Mouse (Mus musculus) E14TG2a.4 (cell line): ENCODE data around the gene Wfdc10.
"Not testable (repeated sequence)": the region's sequence is repeated elsewhere in the genome, so short reads cannot be mapped to it uniquely, and the experiment has no call there.

Source experiments
- H3K27me3 ChIP-seq: 2 replicates; pipeline ENCODE4 v1.6.1; 2014; ENCODE audit warnings: low read length, control low read depth; ENCODE audit not compliant: insufficient read depth
- H3K36me3 ChIP-seq: 2 replicates; pipeline ENCODE4 v1.6.1; 2014; ENCODE audit warnings: low read length, control low read depth; ENCODE audit not compliant: insufficient read depth
- H3K4me1 ChIP-seq: replicated peaks from 2 replicates; pipeline ENCODE4 v1.6.1; 2014; ENCODE audit warnings: low read depth, low read length, control low read depth
- H3K4me3 ChIP-seq: replicated peaks from 2 replicates; pipeline ENCODE4 v1.5.1; 2014; ENCODE audit warnings: mild to moderate bottlenecking, low read length
- H3K9me3 ChIP-seq: 2 replicates; pipeline ENCODE4 v1.6.1; 2014; ENCODE audit warnings: low read length, control low read depth
- CTCF ChIP-seq: conservative IDR thresholded peaks from 2 replicates; pipeline ENCODE4 v1.5.1; 2014; ENCODE audit warnings: low read length
- NANOG ChIP-seq: IDR thresholded peaks from 2 replicates; pipeline ENCODE4 v1.6.1; 2014; ENCODE audit warnings: borderline replicate concordance, low read length, mixed read lengths
- POU5F1 ChIP-seq: IDR thresholded peaks from 2 replicates; pipeline ENCODE4 v1.6.1; 2014; ENCODE audit warnings: low read length, borderline replicate concordance

Gene Wfdc10

DNA sequence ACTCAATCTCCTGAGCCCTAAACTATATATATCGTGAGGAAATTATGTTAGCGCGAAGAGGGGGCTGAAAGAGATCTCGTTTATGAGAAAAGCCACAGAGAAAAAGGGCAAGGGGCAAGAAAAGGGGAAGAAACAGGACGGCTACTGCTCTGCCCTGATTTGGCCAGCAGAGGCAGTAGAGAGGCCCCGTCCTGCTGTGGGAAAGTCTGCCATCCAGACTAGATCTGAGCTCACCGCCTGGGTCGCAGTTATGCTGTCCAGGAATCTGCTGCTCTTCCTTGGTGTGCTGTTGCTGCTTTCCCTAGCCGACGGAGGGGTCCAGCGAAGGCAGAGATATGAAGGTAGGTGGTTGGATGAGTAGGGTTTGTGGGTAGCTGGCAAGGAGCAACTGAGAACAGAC lies at the start of gene Wfdc10:
Wfdc10 (plus strand) TSS at position 189 of the 400 bp plus-strand sequence.
- Histone ChIP-seq H3K4me1 (peaks cover 14% of the 10 kb centered on the region), H3K9me3 (no peaks in the 10 kb centered on the region), H3K36me3 (no peaks in the 10 kb centered on the region), H3K27me3 (peaks cover 21% of the 10 kb centered on the region), H3K4me3 (peak within 1 kb of the TSS; percentile 29)
- TF ChIP-seq NANOG: no peak
- peak; percentile 99 for TF ChIP-seq CTCF

DNA sequence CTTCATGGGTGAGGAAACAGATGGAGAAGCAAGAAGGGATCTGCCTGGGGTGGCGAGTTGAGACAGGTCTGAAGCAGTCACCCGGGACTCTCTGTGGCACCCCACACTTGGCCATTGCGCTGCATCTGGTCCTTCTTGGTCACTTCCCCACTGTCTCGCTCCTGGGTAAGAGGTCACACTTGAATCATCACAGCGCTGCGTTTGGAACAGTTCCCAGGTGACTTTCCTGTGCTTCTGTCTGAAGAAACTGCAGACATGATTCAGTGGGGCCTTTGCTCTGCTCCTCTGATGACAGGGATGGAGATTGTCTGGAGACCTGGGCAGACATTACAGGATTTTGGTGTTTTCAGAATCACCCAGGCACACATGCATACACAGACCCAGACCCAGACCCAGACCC lies 47.1 kb upstream of the Wfdc10 start:
- TF ChIP-seq POU5F1: no peak
- no peak for TF ChIP-seq NANOG
- no peak for TF ChIP-seq CTCF
- Histone ChIP-seq H3K9me3 (no peaks in the 10 kb centered on the region), H3K4me1 (peaks cover 7% of the 10 kb centered on the region), H3K27me3 (peaks cover 18% of the 10 kb centered on the region), H3K4me3 (peak overlapping the region; percentile 29; the same call in 1 of the 2 replicates), H3K36me3 (no peaks in the 10 kb centered on the region)

DNA sequence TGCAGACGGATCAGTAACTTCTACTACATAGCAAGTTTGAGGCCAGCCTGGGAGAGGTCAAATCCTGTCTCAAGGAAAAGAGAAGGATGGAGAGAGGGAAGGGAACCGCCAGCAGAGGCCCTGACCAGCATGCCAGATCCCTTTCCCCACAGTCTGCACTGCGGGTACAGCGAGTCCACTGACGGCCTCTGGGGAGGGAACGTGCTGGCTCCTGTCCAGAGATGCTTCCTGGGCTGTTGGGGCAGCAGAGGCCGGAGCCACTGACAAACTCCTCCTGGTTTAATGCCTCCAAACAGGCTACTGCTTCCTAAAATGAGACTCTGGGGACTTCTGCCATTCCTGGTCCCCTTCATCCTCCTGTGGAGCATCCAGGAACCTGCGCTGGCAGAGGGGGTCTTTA lies 42.4 kb upstream of the Wfdc10 start, which contains the start of the genes Wfdc6b and Wfdc8:
Wfdc6b (plus strand) TSS at position 52 of the 400 bp plus-strand sequence.
Wfdc8 (minus strand) TSS at position 156 of the 400 bp plus-strand sequence.
- H3K4me3 ChIP-seq, H3K27me3 ChIP-seq, H3K9me3 ChIP-seq, H3K4me1 ChIP-seq, H3K36me3 ChIP-seq: not testable (repeated sequence)

- peaks cover under 1% of the 10 kb centered on the region; the same call in 1 of the 2 replicates for H3K9me3 ChIP-seq
- no peak overlapping the region for H3K4me3 ChIP-seq
- TF ChIP-seq CTCF (no peak), POU5F1 (no peak), NANOG (no peak)
- no peaks in the 10 kb centered on the region for H3K4me1 ChIP-seq
- H3K27me3 ChIP-seq: no peaks in the 10 kb centered on the region; the same call in 1 of the 2 replicates
- H3K36me3 ChIP-seq: no peaks in the 10 kb centered on the region
Measured at GRCm38 (mm10) chr2:164615386-164615785, 40.5 kb upstream of the Wfdc10 start.

DNA sequence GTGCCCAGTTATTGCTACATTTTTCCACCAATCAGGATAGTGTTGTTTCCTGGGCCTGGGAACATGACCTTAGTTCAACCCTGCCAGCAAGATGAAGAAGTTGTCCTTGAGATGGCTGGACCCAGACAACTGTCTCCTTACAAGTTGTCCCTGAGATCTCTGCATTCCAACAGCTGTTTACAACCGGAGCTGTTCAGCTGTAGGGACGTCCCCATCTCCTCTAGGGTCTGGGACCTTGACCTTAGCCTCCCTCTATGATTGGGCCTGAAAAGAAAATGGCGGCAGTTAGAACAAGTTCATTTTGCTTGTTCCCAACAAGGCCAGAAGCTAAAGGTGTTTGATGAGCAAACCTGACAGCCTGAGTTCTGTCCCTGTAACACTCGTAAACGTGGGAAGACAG lies 36.8 kb upstream of the Wfdc10 start:
- H3K4me3 ChIP-seq: no peak overlapping the region
- H3K36me3 ChIP-seq: no peaks in the 10 kb centered on the region
- H3K27me3 ChIP-seq: no peaks in the 10 kb centered on the region
- H3K9me3 ChIP-seq: peaks cover 6% of the 10 kb centered on the region
- no peaks in the 10 kb centered on the region for H3K4me1 ChIP-seq
- no peak for TF ChIP-seq CTCF
- TF ChIP-seq NANOG: no peak
- no peak for TF ChIP-seq POU5F1

GRCm38 (mm10) chr2:164621775-164622174 lies 34.1 kb upstream of the Wfdc10 start:
- no peaks in the 10 kb centered on the region for H3K4me1 ChIP-seq
- no peaks in the 10 kb centered on the region for H3K27me3 ChIP-seq
- H3K36me3 ChIP-seq: no peaks in the 10 kb centered on the region
- 0 out of 2 replicates have a peak, but pooled peaks have one; percentile 2 for TF ChIP-seq CTCF
- TF ChIP-seq POU5F1: no peak
- TF ChIP-seq NANOG: no peak
- peaks cover 6% of the 10 kb centered on the region for H3K9me3 ChIP-seq
- no peak overlapping the region for H3K4me3 ChIP-seq

- Histone ChIP-seq H3K27me3 (0 out of 2 replicates have a peak, but pooled peaks cover 3% of the 10 kb centered on the region), H3K4me3 (peak overlapping the region; percentile 43; the same call in 1 of the 2 replicates), H3K9me3 (no peaks in the 10 kb centered on the region), H3K4me1 (peaks cover 6% of the 10 kb centered on the region; the same call in 1 of the 2 replicates), H3K36me3 (no peaks in the 10 kb centered on the region)
- TF ChIP-seq POU5F1: no peak
- no peak for TF ChIP-seq NANOG
- TF ChIP-seq CTCF: peak; percentile 69
Measured at GRCm38 (mm10) chr2:164635266-164635665, 20.6 kb upstream of the Wfdc10 start.

- Histone ChIP-seq H3K4me1 (peaks cover 28% of the 10 kb centered on the region), H3K9me3 (no peaks in the 10 kb centered on the region), H3K4me3 (no peak within 1 kb of the TSS), H3K27me3 (0 out of 2 replicates have a peak, but pooled peaks cover 3% of the 10 kb centered on the region), H3K36me3 (no peaks in the 10 kb centered on the region)
- TF ChIP-seq POU5F1: no peak
- no peak for TF ChIP-seq NANOG
- no peak for TF ChIP-seq CTCF
Measured at GRCm38 (mm10) chr2:164638696-164639095, 17.1 kb upstream of the Wfdc10 start, which contains the start of gene Wfdc16. TSS of gene Wfdc16 (minus strand) at chr2:164638796.

DNA sequence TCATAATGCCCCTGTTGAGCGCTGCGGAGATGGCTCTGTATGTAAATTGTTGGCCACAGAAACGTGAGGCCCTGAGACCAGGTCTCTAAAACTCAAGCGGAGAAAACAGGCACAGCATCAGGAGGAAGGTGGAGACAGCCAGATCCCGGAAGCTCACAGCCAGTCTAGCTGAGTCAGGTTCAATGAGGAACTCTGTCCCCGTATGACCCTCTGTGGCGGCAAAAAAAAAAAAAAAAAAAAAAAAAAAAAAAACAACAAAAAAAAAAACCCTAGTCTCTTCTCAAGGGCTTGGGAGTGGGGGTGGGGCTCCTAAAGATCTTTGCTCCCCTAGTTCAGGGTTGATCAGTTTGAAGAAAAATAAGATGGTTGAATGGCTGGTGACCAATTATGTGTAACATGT lies 14.7 kb upstream of the Wfdc10 start:
- Histone ChIP-seq H3K36me3 (no peaks in the 10 kb centered on the region), H3K4me1 (peaks cover 21% of the 10 kb centered on the region), H3K9me3 (no peaks in the 10 kb centered on the region), H3K27me3 (no peaks in the 10 kb centered on the region), H3K4me3 (no peak overlapping the region)
- no peak for TF ChIP-seq POU5F1
- TF ChIP-seq NANOG: no peak
- no peak for TF ChIP-seq CTCF
